Mouse (Mus musculus): Measurements from ENCODE around the gene Marf1. TPM values are rescaled to one million over a fixed set of nuclear protein-coding genes. Genes with fewer than 3 reads are reported as not detected.
"Not testable (repeated sequence)": the region's sequence is repeated elsewhere in the genome, so short reads cannot be mapped to it uniquely, and the experiment has no call there.

The Marf1 gene
- polyA plus RNA-seq, 1 experiment from 2014 or later: 17.0 TPM

GRCm38 (mm10) chr16:14158936-14159745, 4.0 kb downstream of the Marf1 start:
- Histone ChIP-seq H3K79me2 (ENCODE audit: inconsistent target) (peaks cover 56% of the 10 kb centered on the region), H3K4me3 (ENCODE audit: inconsistent target) (peak overlapping the region; percentile 98), H3K36me3 (ENCODE audit: inconsistent target) (0 out of 2 replicates have a peak, but pooled peaks cover 1% of the 10 kb centered on the region), H3K27ac (peak overlapping the region; percentile 94)
- WGBS (ENCODE audit: missing documents): 1% methylated on average over 42 of the region's 58 CpGs

- Histone ChIP-seq H3K36me3 (ENCODE audit: inconsistent target) (peaks cover 7% of the 10 kb centered on the region; the same call in 1 of the 2 replicates), H3K27ac (peak overlapping the region; percentile 68), H3K79me2 (ENCODE audit: inconsistent target) (peaks cover 56% of the 10 kb centered on the region), H3K4me3 (ENCODE audit: inconsistent target) (peak overlapping the region; percentile 98)
- WGBS (ENCODE audit: missing documents): 10% methylated on average over 7 of the region's 7 CpGs
These were observed 4.6 kb downstream of the Marf1 start for GRCm38 (mm10) chr16:14158536-14158935.

GRCm38 (mm10) chr16:14156312-14156711, 6.8 kb downstream of the Marf1 start:
- Histone ChIP-seq H3K4me3 (ENCODE audit: inconsistent target) (no peak overlapping the region), H3K79me2 (ENCODE audit: inconsistent target) (peaks cover 76% of the 10 kb centered on the region), H3K36me3 (ENCODE audit: inconsistent target) (peaks cover 28% of the 10 kb centered on the region; the same call in 1 of the 2 replicates), H3K27ac (no peak overlapping the region)
- WGBS (ENCODE audit: missing documents): 100% methylated on average over 3 of the region's 6 CpGs

- WGBS (ENCODE audit: missing documents): no CpG with 5 or more reads among the region's 2 CpGs
- not testable (repeated sequence) for H3K4me3 ChIP-seq (ENCODE audit: inconsistent target); H3K27ac ChIP-seq
- Histone ChIP-seq H3K79me2 (ENCODE audit: inconsistent target) (peaks cover 82% of the 10 kb centered on the region), H3K36me3 (ENCODE audit: inconsistent target) (peaks cover 34% of the 10 kb centered on the region; the same call in 1 of the 2 replicates)
These were observed 7.5 kb downstream of the Marf1 start for GRCm38 (mm10) chr16:14155638-14156037.

GRCm38 (mm10) chr16:14151718-14152117, 11.4 kb downstream of the Marf1 start:
- no peak overlapping the region for H3K27ac ChIP-seq
- H3K4me3 ChIP-seq (ENCODE audit: inconsistent target): no peak overlapping the region
- peaks cover 65% of the 10 kb centered on the region for H3K79me2 ChIP-seq (ENCODE audit: inconsistent target)
- WGBS (ENCODE audit: missing documents): 95% methylated on average over 4 of the region's 4 CpGs
- H3K36me3 ChIP-seq (ENCODE audit: inconsistent target): peaks cover 65% of the 10 kb centered on the region

GRCm38 (mm10) chr16:14147712-14148111, 15.4 kb downstream of the Marf1 start:
- H3K27ac ChIP-seq: no peak overlapping the region
- H3K79me2 ChIP-seq (ENCODE audit: inconsistent target): peaks cover 26% of the 10 kb centered on the region; the same call in 1 of the 2 replicates
- H3K36me3 ChIP-seq (ENCODE audit: inconsistent target): peaks cover 91% of the 10 kb centered on the region
- no peak overlapping the region for H3K4me3 ChIP-seq (ENCODE audit: inconsistent target)

- Histone ChIP-seq H3K79me2 (ENCODE audit: inconsistent target) (peaks cover 4% of the 10 kb centered on the region; the same call in 1 of the 2 replicates), H3K36me3 (ENCODE audit: inconsistent target) (peaks cover 84% of the 10 kb centered on the region)
- WGBS (ENCODE audit: missing documents): 90% methylated on average over 3 of the region's 3 CpGs
These were observed 19.9 kb downstream of the Marf1 start for GRCm38 (mm10) chr16:14143298-14143697.

GRCm38 (mm10) chr16:14139106-14139505, 24.0 kb downstream of the Marf1 start:
- peaks cover 49% of the 10 kb centered on the region for H3K36me3 ChIP-seq (ENCODE audit: inconsistent target)
- peaks cover 6% of the 10 kb centered on the region; the same call in 1 of the 2 replicates for H3K79me2 ChIP-seq (ENCODE audit: inconsistent target)
- H3K27ac ChIP-seq: no peak overlapping the region
- H3K4me3 ChIP-seq (ENCODE audit: inconsistent target): no peak overlapping the region

More at GRCm38 (mm10) chr16:14143298-14143697, 19.9 kb downstream of the Marf1 start:
- Histone ChIP-seq H3K27ac (no peak overlapping the region), H3K4me3 (ENCODE audit: inconsistent target) (no peak overlapping the region)

- peaks cover 39% of the 10 kb centered on the region for H3K36me3 ChIP-seq (ENCODE audit: inconsistent target)
- peaks cover 9% of the 10 kb centered on the region; the same call in 1 of the 2 replicates for H3K79me2 ChIP-seq (ENCODE audit: inconsistent target)
- H3K27ac ChIP-seq: no peak overlapping the region
- H3K4me3 ChIP-seq (ENCODE audit: inconsistent target): no peak overlapping the region
- 89% methylated on average over 1 of the region's 1 CpGs for WGBS (ENCODE audit: missing documents)
These were observed 25.1 kb downstream of the Marf1 start for GRCm38 (mm10) chr16:14137976-14138561.

GRCm38 (mm10) chr16:14135014-14135413, 28.1 kb downstream of the Marf1 start:
- H3K4me3 ChIP-seq (ENCODE audit: inconsistent target): no peak overlapping the region
- WGBS (ENCODE audit: missing documents): 0% methylated on average over 2 of the region's 2 CpGs
- H3K36me3 ChIP-seq (ENCODE audit: inconsistent target): peaks cover 23% of the 10 kb centered on the region
- H3K27ac ChIP-seq: peak overlapping the region; percentile 97
- H3K79me2 ChIP-seq (ENCODE audit: inconsistent target): peaks cover 13% of the 10 kb centered on the region; the same call in 1 of the 2 replicates

- Histone ChIP-seq H3K79me2 (ENCODE audit: inconsistent target) (peaks cover 7% of the 10 kb centered on the region; the same call in 1 of the 2 replicates), H3K4me3 (ENCODE audit: inconsistent target) (no peak overlapping the region), H3K36me3 (ENCODE audit: inconsistent target) (peaks cover 29% of the 10 kb centered on the region), H3K27ac (peak overlapping the region; percentile 97)
- 9% methylated on average over 5 of the region's 5 CpGs for WGBS (ENCODE audit: missing documents)
These were observed 31.3 kb downstream of the Marf1 start for GRCm38 (mm10) chr16:14131838-14132237.

GRCm38 (mm10) chr16:14131376-14131775, 31.8 kb downstream of the Marf1 start:
- Histone ChIP-seq H3K36me3 (ENCODE audit: inconsistent target) (peaks cover 34% of the 10 kb centered on the region), H3K79me2 (ENCODE audit: inconsistent target) (peaks cover 7% of the 10 kb centered on the region; the same call in 1 of the 2 replicates), H3K27ac (peak overlapping the region; percentile 97), H3K4me3 (ENCODE audit: inconsistent target) (no peak overlapping the region)
- WGBS (ENCODE audit: missing documents): 93% methylated on average over 3 of the region's 3 CpGs

- peaks cover 7% of the 10 kb centered on the region; the same call in 1 of the 2 replicates for H3K79me2 ChIP-seq (ENCODE audit: inconsistent target)
- 98% methylated on average over 7 of the region's 7 CpGs for WGBS (ENCODE audit: missing documents)
- peaks cover 39% of the 10 kb centered on the region for H3K36me3 ChIP-seq (ENCODE audit: inconsistent target)
- peak overlapping the region; percentile 97 for H3K27ac ChIP-seq
- no peak overlapping the region for H3K4me3 ChIP-seq (ENCODE audit: inconsistent target)
These were observed 32.4 kb downstream of the Marf1 start for GRCm38 (mm10) chr16:14130796-14131195.

- no peak overlapping the region for H3K4me3 ChIP-seq (ENCODE audit: inconsistent target)
- peaks cover 7% of the 10 kb centered on the region; the same call in 1 of the 2 replicates for H3K79me2 ChIP-seq (ENCODE audit: inconsistent target)
- H3K27ac ChIP-seq: peak overlapping the region; percentile 80
- peaks cover 39% of the 10 kb centered on the region for H3K36me3 ChIP-seq (ENCODE audit: inconsistent target)
These were observed 34.2 kb downstream of the Marf1 start for GRCm38 (mm10) chr16:14128977-14129376.

- Histone ChIP-seq H3K36me3 (ENCODE audit: inconsistent target) (peaks cover 47% of the 10 kb centered on the region), H3K4me3 (ENCODE audit: inconsistent target) (no peak overlapping the region), H3K79me2 (ENCODE audit: inconsistent target) (peaks cover 8% of the 10 kb centered on the region; the same call in 1 of the 2 replicates), H3K27ac (peak overlapping the region; percentile 8; the same call in 1 of the 2 replicates)
- 67% methylated on average over 1 of the region's 1 CpGs for WGBS (ENCODE audit: missing documents)
These were observed 37.9 kb downstream of the Marf1 start for GRCm38 (mm10) chr16:14125253-14125652.

Measured in macrophage (primary cell).